Mouse (Mus musculus): ENCODE results near the gene Arhgap8.
"Not testable (repeated sequence)": the region's sequence is repeated elsewhere in the genome, so short reads cannot be mapped to it uniquely, and the experiment has no call there.

The Arhgap8 gene

DNA sequence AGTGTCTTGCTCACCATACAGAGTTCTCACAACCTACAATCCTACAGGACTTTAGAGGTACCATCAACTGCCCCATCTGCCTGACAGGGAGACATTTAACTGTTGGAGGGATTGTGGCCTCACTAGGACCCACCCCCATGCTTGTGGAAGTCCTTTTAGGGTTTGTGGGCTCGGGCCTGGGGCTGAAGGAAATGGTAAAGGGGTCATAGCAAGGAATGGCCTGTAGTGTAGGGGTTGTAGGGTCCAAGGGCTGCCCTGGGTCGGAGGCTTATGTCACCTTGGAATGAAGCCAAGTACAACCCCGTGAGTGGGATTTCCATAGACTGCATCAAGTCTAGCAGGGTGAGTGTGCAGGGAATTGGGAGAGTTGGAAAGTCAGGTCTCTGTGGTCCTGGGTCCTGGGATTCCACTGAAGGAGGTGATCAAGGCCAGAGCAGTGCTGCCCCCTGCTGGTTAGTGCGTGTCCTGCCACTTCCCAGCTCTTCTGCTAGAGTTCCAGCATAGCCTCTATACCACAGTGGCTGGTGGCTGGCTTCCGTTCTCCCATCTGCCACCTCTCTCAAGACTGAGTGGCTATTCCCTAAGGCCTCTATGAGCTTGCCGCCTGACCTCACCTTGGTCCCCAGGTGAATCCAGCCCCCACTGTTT lies 19.6 kb upstream of the Arhgap8 start:
- peak; percentile 80 for DNase-seq

DNA sequence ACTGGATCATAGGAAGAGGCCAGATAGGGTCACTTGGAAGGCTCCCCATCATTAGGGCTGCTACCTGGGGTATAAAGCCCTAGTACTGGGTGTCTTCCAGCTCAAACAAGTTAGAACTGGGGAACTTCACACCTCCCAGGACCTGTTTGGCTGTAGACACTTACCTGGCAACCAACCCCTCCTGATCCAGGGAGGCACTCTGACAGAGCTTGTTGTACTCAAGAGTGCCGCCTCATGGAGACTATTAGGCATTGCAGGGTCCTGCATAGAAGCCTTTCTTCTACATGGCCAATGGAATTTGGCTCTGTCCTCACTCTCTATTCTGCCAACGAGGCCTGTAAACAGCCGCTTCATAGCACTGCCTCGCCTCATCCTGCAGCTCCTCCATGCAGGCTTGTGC lies 17.9 kb upstream of the Arhgap8 start:
- peak; percentile 82 for DNase-seq

DNA sequence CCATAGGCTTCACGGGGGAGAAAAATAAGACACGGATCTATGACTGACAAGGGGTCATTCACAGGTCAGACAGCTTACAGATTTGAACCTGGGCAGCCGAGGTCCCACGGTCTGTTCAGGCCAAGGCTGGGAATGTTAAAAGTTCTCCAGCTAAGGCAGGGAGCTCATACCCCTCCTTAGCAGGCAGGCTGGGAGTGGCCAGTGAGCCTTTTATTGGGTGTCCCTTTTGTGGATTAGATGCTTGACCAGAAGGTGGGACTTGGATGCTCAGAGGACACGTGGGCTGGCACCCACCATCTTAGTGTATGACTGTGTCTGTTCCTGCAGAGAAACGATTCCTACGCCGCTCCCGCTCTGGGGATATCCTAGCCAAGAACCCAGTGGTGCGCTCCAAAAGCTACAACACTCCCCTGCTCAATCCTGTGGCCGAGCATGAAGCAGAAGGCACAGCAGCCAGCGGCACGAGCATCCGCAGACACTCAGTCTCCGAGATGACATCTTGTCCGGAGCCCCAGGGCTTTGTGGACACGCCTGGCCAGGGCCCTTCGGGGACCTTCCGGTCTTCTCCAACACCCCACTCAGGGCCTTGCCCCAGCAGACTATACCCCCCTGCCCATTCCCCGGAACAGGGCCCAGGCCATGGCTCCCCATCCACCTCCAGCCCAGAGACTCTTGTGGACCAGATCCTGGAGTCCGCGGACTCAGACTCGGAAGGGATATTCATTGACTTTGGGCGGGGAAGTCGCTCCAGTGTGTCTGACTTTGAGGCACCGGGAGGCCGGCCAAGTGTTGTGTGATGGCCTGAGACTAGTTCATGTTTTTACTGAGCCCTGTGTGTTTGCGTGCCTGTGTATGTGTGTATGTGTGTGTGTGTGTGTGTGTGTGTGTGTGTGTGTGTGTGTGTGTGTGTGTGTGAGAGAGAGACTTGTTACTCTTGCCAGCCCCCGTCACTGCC lies 17.2 kb upstream of the Arhgap8 start:
- peak; percentile 34 for DNase-seq

DNA sequence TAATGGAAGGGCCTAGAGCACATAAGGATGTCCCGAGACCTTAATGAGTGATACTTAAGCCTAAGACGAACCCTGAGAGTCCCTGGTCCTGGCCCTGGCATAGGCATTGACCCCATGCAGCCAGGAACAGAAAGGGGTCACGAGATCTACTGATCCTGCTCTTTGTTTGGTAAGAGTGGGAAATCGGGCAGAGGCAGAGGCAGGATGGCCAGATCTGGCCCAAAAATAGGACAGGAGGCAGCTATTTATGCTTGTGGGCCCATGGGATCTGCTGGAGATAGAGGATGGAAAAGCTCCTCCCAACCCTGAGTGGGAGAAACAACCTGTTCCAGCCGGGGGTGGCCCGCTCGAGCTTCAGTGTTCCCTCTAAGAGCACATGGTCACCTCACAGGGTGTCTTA lies 15.9 kb upstream of the Arhgap8 start:
- DNase-seq, result no peak

DNA sequence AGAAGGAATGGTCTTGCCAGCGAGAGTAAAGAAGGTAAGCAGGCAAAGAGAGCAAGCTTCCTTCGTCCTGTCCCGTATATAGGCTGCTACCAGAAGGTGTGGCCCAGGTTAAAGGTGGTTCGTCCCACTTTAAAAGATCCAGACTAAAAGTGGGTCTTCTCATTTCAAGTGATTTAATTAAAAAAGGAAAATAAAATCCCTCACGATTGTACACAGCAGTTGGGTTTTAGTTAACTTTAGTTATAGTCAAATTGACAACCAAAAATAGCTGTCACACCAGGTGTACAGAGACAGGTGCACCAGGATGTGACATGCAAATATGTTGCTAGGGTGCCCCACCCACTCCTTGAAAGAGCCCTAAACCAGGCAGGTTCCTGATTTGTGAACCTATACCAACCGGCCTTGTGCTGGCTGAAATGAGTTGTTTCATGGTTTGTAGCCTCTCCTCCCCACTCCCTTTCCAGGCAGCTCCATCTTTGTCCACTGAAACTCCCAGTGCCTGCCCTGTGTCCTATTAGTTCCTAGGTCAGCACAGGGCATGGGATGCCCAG lies 14.4 kb upstream of the Arhgap8 start:
- peak; percentile 28 for DNase-seq

DNA sequence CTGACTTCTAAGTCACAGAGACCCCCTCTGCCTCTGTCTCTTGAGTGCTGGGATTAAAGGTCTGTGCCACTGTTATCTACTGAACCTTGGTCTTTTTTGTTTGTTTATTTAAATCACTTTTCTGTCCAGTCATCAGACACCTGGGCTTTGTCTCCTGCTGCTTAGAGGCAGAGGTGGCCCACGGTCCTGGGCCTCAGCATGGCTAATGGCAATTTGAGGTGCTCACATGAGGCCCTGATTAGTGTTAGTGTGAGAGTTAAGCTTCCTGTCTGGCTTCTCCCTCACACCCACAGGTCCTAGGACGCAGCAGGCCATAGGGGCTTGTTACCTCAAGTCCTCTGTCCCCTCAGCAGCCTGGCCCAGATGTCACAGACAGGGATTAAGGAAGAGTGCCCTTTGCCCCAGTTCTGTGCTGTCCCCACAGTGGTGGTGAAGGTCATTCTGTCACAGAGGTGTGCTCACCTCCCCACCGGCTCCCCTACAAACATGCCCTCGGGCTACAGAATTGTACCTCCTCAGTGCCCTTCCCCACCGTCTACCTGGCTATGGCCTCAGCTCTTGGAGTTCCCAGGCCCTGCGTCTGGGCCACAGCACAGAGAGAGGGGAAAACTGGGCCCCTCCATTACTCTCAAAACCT lies 12.8 kb upstream of the Arhgap8 start:
- DNase-seq, result no peak

DNA sequence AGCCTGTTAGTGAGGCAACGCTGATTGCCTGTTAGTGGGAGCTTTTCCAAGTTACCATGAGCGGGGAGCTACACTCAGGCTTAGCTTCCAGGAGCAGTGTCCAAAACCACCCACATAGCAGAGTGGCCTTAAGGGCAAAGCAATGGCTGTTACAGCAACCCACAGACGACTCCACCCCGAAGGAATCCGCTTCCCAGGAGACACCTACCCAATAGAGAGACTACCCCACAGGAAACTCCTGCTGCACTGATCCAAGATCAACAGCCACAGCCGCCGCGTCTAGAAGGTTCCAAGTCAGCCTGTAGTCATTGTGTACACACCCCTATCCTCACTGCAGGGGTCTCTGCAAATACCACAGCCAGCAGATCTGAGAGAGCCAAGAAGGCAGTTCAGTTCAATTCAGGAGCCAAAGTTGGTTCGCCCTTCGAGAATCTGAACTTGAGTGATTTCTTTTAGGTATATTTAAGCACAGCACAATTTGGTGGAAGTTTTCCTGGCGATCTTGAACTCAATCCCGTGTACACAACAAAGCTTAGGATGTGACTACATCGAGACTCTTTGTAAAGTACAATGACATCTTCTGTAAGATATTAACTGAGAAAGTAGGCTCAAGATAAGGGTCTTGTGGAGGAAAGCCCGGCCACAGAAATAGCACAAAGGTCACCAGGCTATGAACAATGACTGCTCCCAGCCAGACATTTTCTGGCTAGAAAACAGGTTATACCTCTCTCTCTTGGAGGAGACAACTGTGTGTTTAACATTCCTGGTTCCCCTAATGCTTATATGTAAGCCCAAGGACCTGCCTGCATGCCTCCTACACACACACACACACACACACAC lies 7.1 kb upstream of the Arhgap8 start:
- DNase-seq, result peak; percentile 20

DNA sequence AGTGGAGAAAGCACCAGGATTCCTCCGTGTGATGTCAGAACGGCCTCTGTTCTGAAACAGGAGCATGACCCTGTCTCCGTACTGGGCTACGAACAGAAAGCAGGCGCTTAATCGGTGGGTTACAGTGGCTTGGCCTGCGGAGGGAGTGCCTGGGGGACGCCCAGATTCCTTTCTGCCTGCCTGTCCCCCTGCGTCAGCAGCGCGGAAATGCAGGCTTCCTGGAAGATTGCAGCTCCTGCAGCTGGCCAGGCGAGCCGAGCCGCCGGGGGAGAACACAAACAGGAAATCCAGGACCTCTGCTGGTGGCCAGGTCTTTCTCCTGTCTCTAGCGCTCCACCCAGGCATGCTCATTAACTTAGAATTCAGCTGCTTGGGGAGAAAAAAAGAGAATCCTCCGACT lies 5.1 kb upstream of the Arhgap8 start:
- DNase-seq, result peak; percentile 92

DNA sequence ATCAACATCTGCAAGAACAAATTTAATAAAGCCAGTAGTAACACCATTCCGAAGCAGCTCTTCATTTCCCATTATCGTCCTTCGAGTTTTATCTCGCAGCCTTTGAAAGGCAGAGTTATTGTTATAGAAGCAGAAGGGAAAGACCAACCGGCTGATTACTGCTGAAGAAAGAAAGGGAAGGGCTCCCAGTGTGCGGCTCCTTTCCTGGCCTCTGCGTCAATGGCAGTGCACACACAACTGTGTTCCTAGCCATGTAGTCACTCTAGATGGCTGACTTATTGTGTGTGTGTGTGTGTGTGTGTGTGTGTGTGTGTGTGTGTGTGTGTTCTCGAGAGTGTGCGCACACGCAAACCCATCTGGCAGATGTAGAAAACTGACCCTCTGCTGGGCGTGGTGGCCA lies 4.7 kb upstream of the Arhgap8 start:
- no peak for DNase-seq

DNA sequence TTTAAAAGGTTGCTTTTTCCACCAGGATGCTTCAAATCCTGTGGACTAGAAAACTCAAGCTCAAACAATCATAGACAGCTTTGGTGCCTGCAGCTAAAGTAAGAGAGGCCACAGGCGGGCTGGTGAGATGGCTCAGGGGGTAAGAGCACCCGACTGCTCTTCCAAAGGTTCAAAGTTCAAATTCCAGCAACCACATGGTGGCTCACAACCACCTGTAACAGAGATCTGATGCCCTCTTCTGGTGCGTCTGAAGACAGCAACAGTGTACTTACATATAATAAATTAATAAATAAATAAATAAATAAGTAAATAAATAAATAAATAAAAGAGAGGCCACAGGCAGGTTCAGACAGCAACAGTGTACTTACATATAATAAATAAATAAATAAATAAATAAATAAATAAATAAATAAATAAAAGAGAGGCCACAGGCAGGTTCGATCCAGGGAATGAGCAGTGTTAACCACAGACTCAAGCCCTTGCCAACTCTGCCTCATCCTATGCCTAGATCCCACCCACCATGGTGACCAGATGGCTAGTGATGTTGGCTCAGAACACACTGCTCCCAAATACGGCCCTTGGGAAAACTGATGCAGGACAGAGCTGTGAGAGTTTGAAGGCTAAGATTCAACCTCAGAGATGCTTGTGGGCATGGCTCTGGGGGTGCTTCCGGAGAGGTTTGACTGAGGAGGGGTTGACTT lies 2.1 kb upstream of the Arhgap8 start:
- DNase-seq, result not testable (repeated sequence)

DNA sequence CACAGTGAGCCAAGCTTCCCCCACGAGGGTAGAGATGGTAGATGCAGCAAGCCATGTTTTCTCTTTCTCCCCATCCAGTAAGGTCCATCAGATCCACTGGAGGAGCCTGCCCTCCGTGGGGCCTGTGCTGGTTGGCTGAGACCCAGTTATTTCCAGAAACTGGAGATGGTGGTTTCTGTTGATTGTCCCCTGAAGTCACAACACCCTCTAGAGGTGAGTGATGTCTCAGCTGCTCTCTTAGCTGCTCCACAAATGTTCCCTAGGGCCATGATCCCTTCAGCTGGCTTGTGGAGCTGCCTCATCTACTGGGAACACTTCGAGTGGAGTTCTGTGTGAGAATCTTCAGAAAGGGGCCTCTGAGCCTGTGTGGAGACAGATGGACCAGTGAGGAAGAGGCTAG lies 1.1 kb upstream of the Arhgap8 start:
- peak; percentile 17 for DNase-seq

DNA sequence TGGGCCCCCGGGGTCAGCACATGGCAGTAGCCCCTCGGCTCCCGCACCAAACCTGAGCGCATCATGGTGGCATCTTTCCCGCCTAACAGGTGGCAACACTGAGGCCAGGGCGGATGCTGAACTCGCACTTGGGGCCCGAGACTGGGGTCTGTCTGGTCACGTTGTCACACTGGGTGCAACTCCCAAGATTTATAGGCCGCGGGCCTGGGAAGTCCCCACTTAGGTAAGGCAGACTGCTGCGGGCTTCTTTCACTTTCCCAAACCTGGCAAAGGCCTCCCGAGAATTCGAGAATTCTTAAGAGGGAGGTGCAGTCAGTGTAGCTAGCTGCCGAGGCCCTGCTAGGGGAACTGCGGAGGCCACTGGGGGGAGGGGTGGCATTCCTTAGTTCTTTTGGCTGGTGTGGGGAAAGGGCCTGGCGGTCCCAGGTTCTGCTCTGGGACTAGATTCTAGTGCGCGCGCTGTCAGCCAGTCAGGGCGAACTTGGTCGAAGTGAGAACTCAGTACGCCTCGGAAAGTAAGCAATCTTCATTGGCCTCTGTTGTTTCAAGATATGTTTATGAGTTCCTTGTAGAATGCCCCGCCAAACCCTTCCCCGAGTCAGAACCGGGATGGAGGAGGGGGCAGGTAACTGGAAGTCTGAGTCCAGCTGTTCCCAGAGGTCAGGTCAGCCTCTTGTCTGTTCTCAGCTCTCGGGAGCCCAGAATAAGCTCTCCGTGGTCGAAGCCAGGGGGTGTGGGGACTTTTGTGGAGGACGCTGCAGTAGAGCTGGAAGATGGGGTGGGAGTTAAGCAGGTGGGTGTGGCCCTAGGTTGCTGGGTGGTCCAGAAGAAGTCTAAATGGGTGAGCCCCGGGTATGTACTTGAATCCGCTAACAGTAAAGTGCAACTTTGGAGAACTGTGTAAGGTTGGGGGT lies 696 bp downstream of the Arhgap8 start:
- DNase-seq, result peak; percentile 67

DNA sequence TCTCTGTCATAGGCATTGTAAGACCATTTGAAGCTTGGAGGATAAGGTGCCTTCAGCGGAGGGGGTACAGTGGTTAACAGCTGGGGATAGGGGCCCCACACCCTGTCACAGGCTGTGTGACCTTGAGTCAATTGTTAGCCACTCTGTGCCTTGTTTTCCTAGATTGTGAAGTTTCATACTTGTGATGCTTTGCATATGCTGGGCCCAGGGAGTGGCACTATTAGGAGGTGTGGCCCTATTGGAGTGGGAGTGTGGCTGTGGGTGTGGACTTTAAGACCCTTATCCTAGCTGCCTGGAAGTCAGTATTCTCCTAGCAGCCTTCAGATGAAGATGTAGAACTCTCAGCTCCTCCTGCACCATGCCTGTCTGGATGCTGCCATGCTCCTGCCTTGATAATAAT lies 3.8 kb downstream of the Arhgap8 start:
- peak; percentile 26 for DNase-seq

DNA sequence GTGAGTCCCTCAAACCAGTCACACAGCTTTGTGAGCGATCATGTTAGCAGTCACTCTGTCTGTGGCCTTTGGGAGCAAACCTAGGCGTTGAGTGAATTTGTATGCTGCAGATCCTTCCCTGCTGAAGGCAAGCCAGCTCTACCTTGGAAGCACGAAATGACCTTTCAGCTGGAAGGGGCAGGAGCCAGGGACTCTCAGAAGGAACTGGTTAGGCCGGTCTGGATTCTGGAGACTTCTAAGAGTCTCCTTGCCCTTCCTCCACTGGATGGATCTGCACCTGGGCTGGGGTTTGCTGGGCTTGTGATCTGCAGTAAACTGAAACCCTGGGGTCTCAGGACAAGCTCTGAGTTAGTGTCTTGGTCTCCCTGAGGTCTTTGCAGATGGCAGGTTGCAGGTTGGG lies 4.3 kb downstream of the Arhgap8 start:
- DNase-seq, result peak; percentile 84

DNA sequence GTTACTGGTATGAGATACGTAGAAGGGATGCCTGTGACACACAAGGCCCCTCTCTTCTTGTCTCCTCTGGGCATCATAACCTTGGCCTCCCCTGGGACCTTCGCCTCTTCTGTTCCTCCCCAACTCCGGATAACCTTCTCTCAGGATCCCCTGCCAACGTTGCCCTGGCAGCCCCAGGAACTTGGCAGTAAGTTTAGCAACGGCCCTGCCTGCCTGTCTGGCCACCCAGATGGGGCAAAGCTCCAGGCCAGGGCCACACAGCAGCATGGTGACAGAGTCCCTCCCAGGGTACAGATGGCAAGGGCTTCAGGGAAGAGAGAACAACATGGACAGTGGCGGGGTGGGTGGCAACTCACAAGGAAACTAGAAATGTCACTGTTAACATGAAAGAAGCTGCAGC lies 9.8 kb downstream of the Arhgap8 start:
- no peak for DNase-seq

DNA sequence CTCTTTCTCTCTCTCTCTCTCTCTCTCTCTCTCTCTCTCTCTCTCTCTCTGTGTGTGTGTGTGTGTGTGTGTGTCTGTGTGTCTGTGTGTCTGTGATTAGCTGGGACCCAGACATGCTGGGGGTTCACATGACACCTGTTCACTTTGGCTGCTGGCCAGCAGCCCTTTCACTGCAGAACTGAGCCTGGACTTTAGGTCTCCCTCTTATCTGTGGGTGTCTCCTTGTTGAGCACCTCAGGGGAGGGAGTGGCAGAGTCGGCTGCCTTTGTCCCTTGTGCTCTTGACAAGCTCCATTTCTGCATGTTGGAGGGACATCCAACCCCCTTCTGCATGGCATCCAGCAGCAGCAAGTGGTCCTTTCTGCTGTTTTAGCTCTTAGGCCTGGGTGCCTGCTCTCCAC lies 11.0 kb downstream of the Arhgap8 start:
- no peak for DNase-seq

DNA sequence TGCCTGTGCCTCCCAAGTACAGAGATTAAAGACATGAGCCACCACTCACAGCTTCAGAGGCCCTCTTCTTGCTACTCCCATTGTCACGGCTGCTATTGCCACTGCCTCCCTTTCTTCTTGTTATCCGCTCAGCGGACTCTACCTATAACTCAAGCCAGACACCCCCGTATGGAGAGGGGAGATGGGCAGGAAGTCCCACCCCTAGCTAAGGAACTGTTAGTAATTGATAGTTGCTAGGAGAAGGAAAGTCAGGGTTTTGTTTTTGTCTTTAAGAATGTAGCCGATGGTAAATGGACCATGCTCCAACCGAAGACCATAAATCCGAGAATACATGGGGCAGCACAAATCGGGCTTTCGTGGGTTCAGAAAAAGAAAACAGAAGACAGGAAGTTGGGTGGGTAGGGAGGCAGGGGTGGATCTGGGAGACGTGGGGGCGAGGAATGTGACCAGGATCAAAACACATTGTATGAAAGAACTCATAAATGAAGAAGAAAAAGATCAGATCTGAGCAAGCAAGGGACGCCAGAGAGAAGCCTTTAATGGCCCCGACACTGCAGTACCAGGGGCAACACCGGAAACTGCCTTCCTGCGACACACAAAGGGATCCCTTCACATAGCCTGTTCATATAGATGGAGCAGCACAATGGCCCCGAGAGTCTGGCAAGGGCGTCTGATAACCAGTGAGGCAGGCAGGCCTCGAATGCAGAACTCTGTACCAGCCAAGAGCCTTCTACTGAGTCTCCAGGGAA lies 12.0 kb downstream of the Arhgap8 start:
- DNase-seq, result no peak

DNA sequence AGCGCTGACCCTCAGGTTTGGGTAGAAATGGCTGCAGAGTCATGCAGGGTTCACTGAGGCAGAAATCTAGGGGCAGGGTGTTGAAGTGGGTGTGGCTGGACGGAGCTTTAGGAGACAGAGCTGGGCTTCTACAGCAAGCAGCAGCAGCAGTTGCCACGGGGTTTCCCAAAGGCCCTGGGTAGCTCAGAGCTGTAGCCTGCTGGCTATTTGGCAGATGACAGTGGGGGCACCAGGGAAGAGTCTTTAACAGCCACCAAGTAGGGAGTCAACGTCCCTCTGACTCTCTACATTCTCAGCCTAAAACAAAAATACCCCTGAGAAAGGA lies 12.5 kb downstream of the Arhgap8 start:
- no peak for DNase-seq

DNA sequence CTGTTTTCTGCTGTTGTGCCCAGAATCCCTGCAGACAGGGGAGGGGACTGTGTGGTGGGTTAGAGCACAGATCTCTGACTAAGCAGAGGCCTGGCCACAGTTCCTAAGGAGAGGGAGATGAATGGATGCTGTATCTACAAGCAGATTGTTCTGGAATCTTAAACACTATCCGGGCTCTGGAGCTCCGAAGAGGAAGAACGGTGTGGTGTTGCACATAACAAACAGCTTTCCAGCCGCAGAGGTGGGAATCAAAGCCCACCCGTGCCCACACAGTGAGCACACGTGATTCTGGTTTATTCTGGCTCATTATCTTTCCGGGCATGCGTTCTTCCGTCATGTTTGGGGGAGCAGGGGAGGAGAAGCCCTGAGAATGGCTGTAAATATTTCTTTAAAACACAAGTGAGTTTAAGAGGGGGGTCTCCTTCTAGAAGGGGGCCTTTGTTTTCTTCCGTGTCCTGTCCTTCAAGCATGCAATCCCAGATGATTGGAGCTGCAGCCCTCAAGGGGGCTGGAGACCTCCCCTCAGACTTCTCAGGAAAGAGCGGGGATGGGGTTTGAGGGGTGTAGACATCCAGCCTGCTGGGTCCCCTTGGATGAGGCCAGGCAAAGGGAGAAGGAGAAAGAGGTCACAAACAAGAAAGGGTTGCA lies 16.6 kb downstream of the Arhgap8 start:
- no peak for DNase-seq

DNA sequence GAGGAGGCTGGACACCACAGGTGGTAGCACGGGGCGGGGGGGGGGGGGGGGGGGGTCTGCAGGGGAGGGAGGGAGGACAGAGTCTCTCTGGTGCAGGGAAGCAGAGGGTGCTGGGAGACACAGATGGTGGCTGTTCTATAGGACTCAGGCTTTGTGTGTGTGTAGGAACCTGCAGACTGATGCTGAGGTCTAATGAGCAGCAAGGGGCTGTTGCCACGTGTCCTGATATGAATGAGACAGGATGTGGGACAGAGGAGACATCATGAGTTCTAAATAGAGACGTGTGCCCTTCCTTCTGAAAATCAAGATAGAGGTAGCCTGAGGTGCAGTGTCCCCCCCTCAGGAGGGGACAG lies 17.1 kb downstream of the Arhgap8 start:
- no peak for DNase-seq

All from lung, postnatal 36 days (tissue).